ENCODE assay signal across 8 mouse cellular contexts in the genomic region with DNA sequence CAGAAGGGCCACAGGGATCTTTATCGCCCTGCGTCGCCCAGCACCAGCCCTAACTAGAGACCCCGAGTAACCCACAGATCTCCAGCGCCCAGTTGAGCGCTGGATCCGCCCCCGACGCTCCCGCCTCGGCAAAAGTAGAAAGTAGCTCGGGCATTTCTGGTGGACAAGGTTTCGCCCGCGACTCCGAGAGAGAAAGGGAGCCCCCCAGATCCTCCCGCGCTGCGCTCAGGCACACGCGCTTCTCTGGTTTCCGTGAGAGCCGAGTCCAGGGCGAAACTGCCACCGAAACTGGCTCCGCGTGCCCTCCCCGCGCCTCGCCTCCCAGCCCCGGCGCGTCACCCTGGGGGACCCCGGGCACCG. TPM values are rescaled to one million over a fixed set of nuclear protein-coding genes. Genes with fewer than 3 reads are reported as not detected.
DNase-seq lines count a peak whose midpoint lies in the region; ATAC-seq and TF ChIP-seq lines count a peak whose summit lies in the region.

No protein-coding gene starts in this region.

- TF ChIP-seq CTCF in E14TG2a.4 (conservative IDR thresholded peaks at IDR 0.05; ENCODE audit: low read length), result no peak
- no peak for TF ChIP-seq CTCF in intestine, postnatal 0 days (IDR thresholded peaks at IDR 0.05; ENCODE audit: low read depth)

- H3K4me1 ChIP-seq in heart, embryonic 15.5 days (replicated peaks), result peaks cover 16% of the 10 kb centered on the region
- peaks cover 15% of the 10 kb centered on the region for H3K4me1 ChIP-seq in E14TG2a.4 (replicated peaks; ENCODE audit: low read depth, low read length)
- H3K4me1 ChIP-seq in embryonic facial prominence, embryonic 14.5 days (ENCODE audit: control insufficient read depth, insufficient read depth, low read length), result peaks cover 5% of the 10 kb centered on the region; the same call in 1 of the 2 replicates
- H3K4me1 ChIP-seq in intestine, postnatal 0 days (replicated peaks; ENCODE audit: control insufficient read depth, insufficient read depth, low read length), result no peaks in the 10 kb centered on the region
- H3K4me1 ChIP-seq in neural tube, embryonic 14.5 days (ENCODE audit: control insufficient read depth, insufficient read depth, low read length), result peaks cover 13% of the 10 kb centered on the region; the same call in 1 of the 2 replicates

- no peaks in the 10 kb centered on the region for H3K9me3 ChIP-seq in heart, embryonic 15.5 days (replicated peaks)
- no peaks in the 10 kb centered on the region for H3K9me3 ChIP-seq in E14TG2a.4 (ENCODE audit: low read length)
- no peaks in the 10 kb centered on the region for H3K9me3 ChIP-seq in embryonic facial prominence, embryonic 14.5 days (ENCODE audit: control insufficient read depth, low read length)
- no peaks in the 10 kb centered on the region for H3K9me3 ChIP-seq in intestine, postnatal 0 days (ENCODE audit: control insufficient read depth)
- H3K9me3 ChIP-seq in neural tube, embryonic 14.5 days (ENCODE audit: control insufficient read depth, low read length), result no peaks in the 10 kb centered on the region

- no peak for DNase-seq in heart, postnatal 25 days (ENCODE audit: low spot score)
- peak; percentile 8 for DNase-seq in embryonic facial prominence, embryonic 14.5 days (ENCODE audit: low spot score)
- DNase-seq in left cerebral cortex, adult 11 months (ENCODE audit: low spot score), result no peak

- ATAC-seq in heart, embryonic 15.5 days (replicated peaks; ENCODE audit: insufficient number of reproducible peaks, insufficient read depth, low FRiP score, low read depth), result no peak
- peak; percentile 15; the same call in 1 of the 2 replicates for ATAC-seq in embryonic facial prominence, embryonic 14.5 days (ENCODE audit: low read depth)
- ATAC-seq in intestine, postnatal 0 days, result peak; percentile 18
- ATAC-seq in neural tube, embryonic 14.5 days (ENCODE audit: low read depth), result peak; percentile 60
- no peak for ATAC-seq in monocyte, adult 5-6 weeks (replicated peaks; ENCODE audit: insufficient number of reproducible peaks, low FRiP score, low TSS enrichment, poor library complexity, severe bottlenecking)

- WGBS in heart, embryonic 15.5 days, result under 1% methylated on average over 35 of the region's 35 CpGs
- WGBS in embryonic facial prominence, embryonic 14.5 days, result 0% methylated on average over 17 of the region's 35 CpGs
- 0% methylated on average over 33 of the region's 35 CpGs for WGBS in intestine, postnatal 0 days
- WGBS in neural tube, embryonic 14.5 days, result 1% methylated on average over 26 of the region's 35 CpGs

- intact Hi-C loops in heart, postnatal 25 days (cut with DNase I), result no loop called here

- peak overlapping the region; percentile 59 for H3K4me3 ChIP-seq in heart, embryonic 15.5 days
- H3K4me3 ChIP-seq in E14TG2a.4 (replicated peaks; ENCODE audit: low read length), result peak overlapping the region; percentile 94
- peak overlapping the region; percentile 53 for H3K4me3 ChIP-seq in embryonic facial prominence, embryonic 14.5 days (ENCODE audit: low read depth, low read length)
- peak overlapping the region; percentile 76 for H3K4me3 ChIP-seq in intestine, postnatal 0 days (ENCODE audit: low read depth, low read length)
- peak overlapping the region; percentile 63 for H3K4me3 ChIP-seq in neural tube, embryonic 14.5 days (ENCODE audit: low read depth, low read length)

- peak overlapping the region; percentile 47 for H3K9ac ChIP-seq in heart, embryonic 15.5 days
- H3K9ac ChIP-seq in embryonic facial prominence, embryonic 14.5 days (ENCODE audit: low read depth, low read length), result peak overlapping the region; percentile 57
- peak overlapping the region; percentile 75 for H3K9ac ChIP-seq in intestine, postnatal 0 days (ENCODE audit: low read depth, low read length)
- H3K9ac ChIP-seq in neural tube, embryonic 14.5 days (replicated peaks; ENCODE audit: low read depth, low read length), result peak overlapping the region; percentile 48

- H3K27ac ChIP-seq in heart, embryonic 15.5 days, result no peak overlapping the region
- peak overlapping the region; percentile 19 for H3K27ac ChIP-seq in embryonic facial prominence, embryonic 14.5 days (replicated peaks; ENCODE audit: low read depth, low read length)
- H3K27ac ChIP-seq in intestine, postnatal 0 days (ENCODE audit: low read depth, low read length), result peak overlapping the region; percentile 93
- H3K27ac ChIP-seq in neural tube, embryonic 14.5 days (ENCODE audit: low read depth, low read length), result no peak overlapping the region

- no peaks in the 10 kb centered on the region for H3K36me3 ChIP-seq in heart, embryonic 15.5 days
- H3K36me3 ChIP-seq in E14TG2a.4 (ENCODE audit: insufficient read depth, low read length), result no peaks in the 10 kb centered on the region
- no peaks in the 10 kb centered on the region for H3K36me3 ChIP-seq in embryonic facial prominence, embryonic 14.5 days (ENCODE audit: control insufficient read depth, insufficient read depth, low read length)
- H3K36me3 ChIP-seq in intestine, postnatal 0 days (ENCODE audit: control insufficient read depth, insufficient read depth), result no peaks in the 10 kb centered on the region
- no peaks in the 10 kb centered on the region for H3K36me3 ChIP-seq in neural tube, embryonic 14.5 days (ENCODE audit: control insufficient read depth, insufficient read depth, low read length)

- peaks cover 44% of the 10 kb centered on the region for H3K27me3 ChIP-seq in heart, embryonic 15.5 days
- peaks cover 57% of the 10 kb centered on the region for H3K27me3 ChIP-seq in E14TG2a.4 (ENCODE audit: insufficient read depth, low read length)
- peaks cover 46% of the 10 kb centered on the region for H3K27me3 ChIP-seq in embryonic facial prominence, embryonic 14.5 days (replicated peaks; ENCODE audit: control insufficient read depth, insufficient read depth, low read length)
- H3K27me3 ChIP-seq in intestine, postnatal 0 days (replicated peaks; ENCODE audit: control insufficient read depth, insufficient read depth, low read length), result peaks cover 12% of the 10 kb centered on the region
- peaks cover 39% of the 10 kb centered on the region for H3K27me3 ChIP-seq in neural tube, embryonic 14.5 days (ENCODE audit: control insufficient read depth, insufficient read depth, low read length)

- H3K4me2 ChIP-seq in heart, embryonic 15.5 days, result peak overlapping the region; percentile 97
- peak overlapping the region; percentile 99 for H3K4me2 ChIP-seq in embryonic facial prominence, embryonic 14.5 days (ENCODE audit: low read depth, low read length)
- peak overlapping the region; percentile 74 for H3K4me2 ChIP-seq in intestine, postnatal 0 days (replicated peaks; ENCODE audit: low read depth)
- H3K4me2 ChIP-seq in neural tube, embryonic 14.5 days (ENCODE audit: low read depth, low read length), result peak overlapping the region; percentile 99

RNA-seq across cellular contexts. Expression of a gene that starts 0.5 kb away (rescaled TPM):
- polyA plus RNA-seq in heart, embryonic 15.5 days (2015; fragmentation: Nextera tagmentation; extraction: Ambion mirVana), result 2.2 and 3.8 TPM in 2 replicates
- under 1 TPM; 0.36 to 0.49 TPM for total RNA-seq in heart, postnatal 25 days (2021)
- polyA plus RNA-seq in embryonic facial prominence, embryonic 14.5 days (2014; fragmentation: Nextera tagmentation; extraction: Ambion mirVana), result 7.1 and 7.4 TPM in 2 replicates
- 44.5 and 49.4 TPM in 2 replicates for polyA plus RNA-seq in intestine, postnatal 0 days (2015; fragmentation: Nextera tagmentation; extraction: Ambion mirVana)
- polyA plus RNA-seq in neural tube, embryonic 14.5 days (2014; fragmentation: Nextera tagmentation; extraction: Ambion mirVana), result 3.7 and 5.0 TPM in 2 replicates
- not detected in 3 replicates for total RNA-seq in monocyte, adult 5-6 weeks (2017)

RNA-seq across cellular contexts. Expression of a gene that starts 59.6 kb away (rescaled TPM):
- polyA plus RNA-seq in heart, embryonic 15.5 days (2015; fragmentation: Nextera tagmentation; extraction: Ambion mirVana), result 39.4 and 39.9 TPM in 2 replicates
- 10 to 100 TPM; 19.7 to 20.2 TPM for total RNA-seq in heart, postnatal 25 days (2021)
- 49.3 and 54.5 TPM in 2 replicates for polyA plus RNA-seq in embryonic facial prominence, embryonic 14.5 days (2014; fragmentation: Nextera tagmentation; extraction: Ambion mirVana)
- 33.4 and 37.5 TPM in 2 replicates for polyA plus RNA-seq in intestine, postnatal 0 days (2015; fragmentation: Nextera tagmentation; extraction: Ambion mirVana)
- polyA plus RNA-seq in neural tube, embryonic 14.5 days (2014; fragmentation: Nextera tagmentation; extraction: Ambion mirVana), result 82.4 and 85.6 TPM in 2 replicates
- total RNA-seq in monocyte, adult 5-6 weeks (2017), result 77.8 to 87.0 TPM (median 86.4 TPM) in 3 replicates

Comparison
In these comparisons a context has a peak if more than half of its experiments do, and no peak if none do; other contexts are left out.
1. ATAC-seq: peak in embryonic facial prominence, embryonic 14.5 days (single experiment), intestine, postnatal 0 days (single experiment) and neural tube, embryonic 14.5 days (single experiment); none in heart, embryonic 15.5 days (single experiment) and monocyte, adult 5-6 weeks (single experiment).
2. H3K27ac ChIP-seq: peak in embryonic facial prominence, embryonic 14.5 days (single experiment) and intestine, postnatal 0 days (single experiment); none in heart, embryonic 15.5 days (single experiment) and neural tube, embryonic 14.5 days (single experiment).
3. Peak in every context shown above with its lines, with median percentiles within 50 percentile points of each other: H3K4me2 ChIP-seq, H3K4me3 ChIP-seq and H3K9ac ChIP-seq.